Mouse (Mus musculus): ENCODE data around the gene Ucp2.

Ucp2 gene

GRCm38 (mm10) chr7:100493117-100493483, at the start of gene Ucp2:
Ucp2 (plus strand) TSS chr7:100493337.
- DNase-seq (ENCODE audit: low read depth, low spot score): peak; percentile 70

GRCm38 (mm10) chr7:100443728-100444127, 49.4 kb upstream of the Ucp2 start:
- DNase-seq (ENCODE audit: low read depth, low spot score): no peak

GRCm38 (mm10) chr7:100446271-100446670, 46.9 kb upstream of the Ucp2 start:
- DNase-seq (ENCODE audit: low read depth, low spot score): no peak

- no peak for DNase-seq (ENCODE audit: low read depth, low spot score)
Measured at GRCm38 (mm10) chr7:100448530-100448929, 44.6 kb upstream of the Ucp2 start.

GRCm38 (mm10) chr7:100448985-100449384, 44.2 kb upstream of the Ucp2 start:
- no peak for DNase-seq (ENCODE audit: low read depth, low spot score)

GRCm38 (mm10) chr7:100458153-100458552, 35.0 kb upstream of the Ucp2 start:
- DNase-seq (ENCODE audit: low read depth, low spot score): no peak

- no peak for DNase-seq (ENCODE audit: low read depth, low spot score)
Measured at GRCm38 (mm10) chr7:100459862-100460261, 33.3 kb upstream of the Ucp2 start.

GRCm38 (mm10) chr7:100461621-100462151, 31.5 kb upstream of the Ucp2 start:
- peak; percentile 86 for DNase-seq (ENCODE audit: low read depth, low spot score)

- no peak for DNase-seq (ENCODE audit: low read depth, low spot score)
Measured at GRCm38 (mm10) chr7:100463194-100463593, 29.9 kb upstream of the Ucp2 start.

- DNase-seq (ENCODE audit: low read depth, low spot score): no peak
Measured at GRCm38 (mm10) chr7:100463757-100464156, 29.4 kb upstream of the Ucp2 start.

- no peak for DNase-seq (ENCODE audit: low read depth, low spot score)
Measured at GRCm38 (mm10) chr7:100464248-100464647, 28.9 kb upstream of the Ucp2 start.

- DNase-seq (ENCODE audit: low read depth, low spot score): peak; percentile 47
Measured at GRCm38 (mm10) chr7:100465248-100465647, 27.9 kb upstream of the Ucp2 start.

GRCm38 (mm10) chr7:100465656-100466309, 27.4 kb upstream of the Ucp2 start:
- DNase-seq (ENCODE audit: low read depth, low spot score): peak; percentile 93

GRCm38 (mm10) chr7:100466781-100467510, 26.2 kb upstream of the Ucp2 start:
- no peak for DNase-seq (ENCODE audit: low read depth, low spot score)

- DNase-seq (ENCODE audit: low read depth, low spot score): no peak
Measured at GRCm38 (mm10) chr7:100468761-100469160, 24.4 kb upstream of the Ucp2 start.

GRCm38 (mm10) chr7:100469502-100469901, 23.6 kb upstream of the Ucp2 start:
- DNase-seq (ENCODE audit: low read depth, low spot score): no peak

GRCm38 (mm10) chr7:100470796-100471406, 22.2 kb upstream of the Ucp2 start:
- DNase-seq (ENCODE audit: low read depth, low spot score): peak; percentile 85

GRCm38 (mm10) chr7:100471407-100471797, 21.7 kb upstream of the Ucp2 start:
- DNase-seq (ENCODE audit: low read depth, low spot score): no peak

- DNase-seq (ENCODE audit: low read depth, low spot score): peak; percentile 87
Measured at GRCm38 (mm10) chr7:100472777-100473176, 20.4 kb upstream of the Ucp2 start, which contains the start of gene Ucp3. Ucp3 (plus strand) TSS chr7:100472990.

GRCm38 (mm10) chr7:100473846-100474454, 19.2 kb upstream of the Ucp2 start:
- DNase-seq (ENCODE audit: low read depth, low spot score): peak; percentile 80

GRCm38 (mm10) chr7:100474680-100475079, 18.5 kb upstream of the Ucp2 start:
- peak; percentile 96 for DNase-seq (ENCODE audit: low read depth, low spot score)

Data from skeletal muscle tissue, adult 2 months (tissue).